Mouse (Mus musculus) right cerebral cortex, postnatal 25 days (tissue): ENCODE data around the gene Nmt1.

Source experiments
- DNase-seq: peaks from one replicate; pipeline ENCODE4 v3.0.0; 2022

The Nmt1 gene

GRCm38 (mm10) chr11:103050153-103050552, 22.2 kb downstream of the Nmt1 start:
- DNase-seq = no peak

- peak; percentile 40 for DNase-seq
Observed at GRCm38 (mm10) chr11:103051249-103051691, 23.3 kb downstream of the Nmt1 start.

GRCm38 (mm10) chr11:103052078-103052477, 24.1 kb downstream of the Nmt1 start:
- DNase-seq = no peak

- no peak for DNase-seq
Observed at GRCm38 (mm10) chr11:103053191-103054076, 25.4 kb downstream of the Nmt1 start.

GRCm38 (mm10) chr11:103054798-103055197, 26.8 kb downstream of the Nmt1 start:
- DNase-seq = peak; percentile 63

GRCm38 (mm10) chr11:103056636-103057035, 28.6 kb downstream of the Nmt1 start:
- no peak for DNase-seq

GRCm38 (mm10) chr11:103058499-103059085, 30.6 kb downstream of the Nmt1 start:
- no peak for DNase-seq

GRCm38 (mm10) chr11:103066191-103067050, 38.4 kb downstream of the Nmt1 start:
- no peak for DNase-seq

- DNase-seq = no peak
Observed at GRCm38 (mm10) chr11:103067051-103067361, 39.0 kb downstream of the Nmt1 start.

- no peak for DNase-seq
Observed at GRCm38 (mm10) chr11:103067457-103068001, 39.5 kb downstream of the Nmt1 start.

- no peak for DNase-seq
Observed at GRCm38 (mm10) chr11:103068272-103068671, 40.3 kb downstream of the Nmt1 start.

- no peak for DNase-seq
Observed at GRCm38 (mm10) chr11:103068884-103069283, 40.9 kb downstream of the Nmt1 start.

GRCm38 (mm10) chr11:103069731-103070130, 41.7 kb downstream of the Nmt1 start:
- DNase-seq = no peak

GRCm38 (mm10) chr11:103070322-103070880, 42.4 kb downstream of the Nmt1 start:
- no peak for DNase-seq

GRCm38 (mm10) chr11:103073671-103074070, 45.7 kb downstream of the Nmt1 start:
- no peak for DNase-seq

- no peak for DNase-seq
Observed at GRCm38 (mm10) chr11:103074121-103074650, 46.2 kb downstream of the Nmt1 start.

- no peak for DNase-seq
Observed at GRCm38 (mm10) chr11:103074796-103075323, 46.9 kb downstream of the Nmt1 start.

GRCm38 (mm10) chr11:103076010-103076409, 48.0 kb downstream of the Nmt1 start:
- no peak for DNase-seq

- no peak for DNase-seq
Observed at GRCm38 (mm10) chr11:103076581-103076980, 48.6 kb downstream of the Nmt1 start.

- DNase-seq = no peak
Observed at GRCm38 (mm10) chr11:103078131-103078530, 50.1 kb downstream of the Nmt1 start.

GRCm38 (mm10) chr11:103080323-103081091, 52.5 kb downstream of the Nmt1 start:
- DNase-seq = no peak
